Mouse (Mus musculus): ENCODE data around the gene Serpina10. TPM values are rescaled to one million over a fixed set of nuclear protein-coding genes. Genes with fewer than 3 reads are reported as not detected.
"Not testable (repeated sequence)": the region's sequence is repeated elsewhere in the genome, so short reads cannot be mapped to it uniquely, and the experiment has no call there.

Gene Serpina10
- total RNA-seq, 2 experiments from 2014 or later: not detected

- intact Hi-C loops (cut with DNase I): no loop called here
- peak in 1 of 2 experiments; percentile 14 for DNase-seq (ENCODE audit: low spot score in 2 of 2)
Observed at GRCm38 (mm10) chr12:103634430-103634829, 3.2 kb upstream of the Serpina10 start.

DNA sequence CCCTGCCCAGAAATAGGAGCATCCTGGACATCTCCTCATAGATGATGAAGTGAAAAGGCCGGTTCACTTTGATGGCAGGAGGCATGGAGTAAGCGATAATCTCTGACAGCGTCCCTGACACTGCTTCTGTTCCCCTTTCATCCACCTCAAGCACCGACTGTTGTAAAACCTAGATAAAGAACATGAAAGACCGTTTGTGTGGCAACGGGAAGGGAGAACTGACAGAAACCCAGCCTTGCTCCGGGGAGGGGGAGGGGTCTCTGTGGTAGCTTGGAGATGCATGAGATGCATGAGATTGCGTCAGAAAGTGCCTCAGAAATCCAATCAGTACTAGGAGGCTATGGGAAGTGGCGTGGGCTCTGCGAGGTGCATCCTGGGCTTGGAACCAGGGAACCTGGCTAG, 14.4 kb downstream of the Serpina10 start:
- no peak for DNase-seq (ENCODE audit: low spot score in 2 of 2)
- intact Hi-C loops (cut with DNase I): no loop called here

DNA sequence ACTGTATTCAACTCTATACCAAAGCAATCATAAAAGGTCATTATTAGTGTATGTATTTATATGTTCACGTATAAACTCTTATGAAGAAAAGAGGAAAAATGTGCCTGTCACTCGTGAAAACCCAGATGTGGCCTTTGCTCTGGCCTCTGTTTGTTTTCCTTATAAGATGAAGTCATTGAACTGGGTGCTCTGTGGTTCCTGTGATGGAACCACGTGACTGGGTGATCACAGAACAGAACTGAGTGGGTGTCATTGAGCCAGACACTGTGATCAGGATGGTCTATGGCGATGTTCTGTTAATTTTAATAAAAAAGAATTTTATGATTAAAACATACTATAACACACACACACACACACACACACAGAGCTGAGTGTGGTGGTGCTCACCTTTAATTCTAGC, 15.5 kb downstream of the Serpina10 start:
- DNase-seq (ENCODE audit: low spot score in 2 of 2): no peak
- intact Hi-C loops (cut with DNase I): no loop called here

GRCm38 (mm10) chr12:103615141-103615540, 16.1 kb downstream of the Serpina10 start:
- DNase-seq (ENCODE audit: low spot score in 2 of 2): no peak
- intact Hi-C loops (cut with DNase I): no loop called here

DNA sequence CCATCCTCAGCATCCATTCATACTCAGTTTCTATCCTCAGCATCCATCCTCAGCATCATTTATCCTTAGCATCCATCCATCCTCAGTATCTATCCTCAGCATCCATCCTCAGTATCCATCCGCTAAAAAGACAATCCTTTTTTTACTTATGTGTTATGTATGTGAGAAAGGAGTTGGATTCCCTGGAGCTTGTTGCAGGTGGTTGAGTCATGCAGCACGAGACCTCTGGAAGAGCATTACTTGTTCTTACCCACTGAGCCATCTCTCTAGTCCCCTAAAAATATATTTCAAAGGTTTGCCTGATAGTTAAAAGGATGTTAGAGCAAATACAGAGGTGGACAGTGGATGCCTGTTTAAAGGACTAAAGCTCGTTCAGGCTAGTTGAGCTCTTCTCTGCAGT, 29.4 kb downstream of the Serpina10 start:
- DNase-seq (ENCODE audit: low spot score in 2 of 2): peak in 1 of 2 experiments; percentile 7
- intact Hi-C loops (cut with DNase I): no loop called here

DNA sequence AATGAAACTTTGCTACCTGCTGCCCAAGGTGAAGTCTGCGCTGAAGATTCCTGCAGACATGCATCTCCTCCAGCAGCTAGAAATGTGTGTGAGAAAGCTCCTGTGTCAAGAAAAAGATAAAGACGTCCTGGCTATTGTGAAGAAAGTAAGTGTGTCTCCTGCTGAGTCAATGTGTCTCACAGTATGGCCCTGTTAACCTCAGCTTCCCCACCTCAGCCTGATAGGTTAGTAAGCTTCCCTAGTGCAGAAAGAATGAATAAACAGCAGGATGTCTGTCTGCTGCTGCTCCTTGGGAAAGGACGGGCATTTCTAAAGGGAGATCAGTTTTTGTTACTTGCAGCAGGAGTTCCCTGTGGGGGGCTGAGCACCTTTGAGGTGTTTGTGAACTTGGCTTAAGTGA, 30.9 kb downstream of the Serpina10 start:
- intact Hi-C loops (cut with DNase I): no loop called here

DNA sequence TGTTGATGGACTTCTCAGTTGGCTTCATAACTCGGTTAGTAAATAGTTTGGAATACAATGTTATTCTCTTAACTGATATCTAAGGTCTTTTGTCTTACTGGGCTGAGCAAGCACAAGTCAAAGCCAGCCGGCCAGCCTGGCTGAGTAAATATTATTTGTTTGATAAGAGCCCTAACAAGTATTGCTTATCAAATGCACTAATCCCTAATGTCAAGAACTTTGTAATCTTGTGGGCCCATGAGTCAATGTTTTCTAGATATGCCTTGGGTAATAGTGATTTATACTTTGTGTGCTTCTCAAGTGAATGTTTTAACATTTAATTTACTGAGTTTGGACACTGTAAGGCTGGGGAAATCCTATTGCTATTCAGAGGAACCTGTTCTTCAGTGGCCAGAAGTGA, 32.8 kb downstream of the Serpina10 start:
- DNase-seq (ENCODE audit: low spot score in 2 of 2): no peak

More for the DNA sequence above, 30.9 kb downstream of the Serpina10 start:
- no peak for DNase-seq (ENCODE audit: low spot score in 2 of 2)

DNA sequence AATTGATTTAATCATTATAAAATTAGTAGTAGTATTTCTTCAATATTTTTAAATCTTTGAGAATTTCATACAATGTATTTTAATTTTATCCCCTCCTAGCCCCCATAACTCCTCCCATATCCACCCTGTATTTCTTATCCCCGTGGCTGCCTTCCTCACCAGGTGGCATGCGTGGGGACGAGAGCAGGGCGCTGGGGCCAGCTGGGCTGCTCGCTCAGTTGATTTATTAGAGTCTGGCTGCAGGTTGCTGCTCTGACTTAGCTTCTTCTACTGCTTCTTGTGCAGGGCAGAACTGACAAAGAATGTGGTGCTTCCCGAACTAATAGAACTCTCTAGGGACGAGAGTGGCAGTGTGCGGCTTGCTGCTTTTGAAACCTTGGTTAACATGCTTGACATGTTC, 47.5 kb downstream of the Serpina10 start:
- DNase-seq (ENCODE audit: low spot score in 2 of 2): no peak
- intact Hi-C loops (cut with DNase I): no loop called here

More for the DNA sequence above, 32.8 kb downstream of the Serpina10 start:
- intact Hi-C loops (cut with DNase I): no loop called here

GRCm38 (mm10) chr12:103578148-103578547, 53.1 kb downstream of the Serpina10 start:
- DNase-seq (ENCODE audit: low spot score in 2 of 2); intact Hi-C loops (cut with DNase I): not testable (repeated sequence)

DNA sequence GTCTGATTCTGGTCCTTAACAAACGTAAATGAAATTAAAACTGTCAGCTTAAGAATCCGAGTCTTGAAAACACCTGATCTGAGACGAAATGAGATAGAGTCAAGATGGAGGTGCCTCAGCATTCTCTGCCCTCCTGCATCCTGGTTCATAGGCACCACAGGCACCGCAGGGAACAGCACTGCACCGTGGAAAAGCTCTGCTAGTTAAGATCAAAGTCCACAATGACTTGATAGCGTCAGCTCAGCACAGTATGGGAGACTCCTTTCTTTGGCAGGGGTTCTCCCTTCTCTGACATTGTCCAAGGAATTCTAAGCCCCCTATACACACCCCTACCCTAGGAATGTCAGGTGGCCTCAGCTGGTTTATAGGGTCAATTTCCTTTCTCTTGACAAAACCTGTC, 61.6 kb downstream of the Serpina10 start:
- no peak for DNase-seq (ENCODE audit: low spot score in 2 of 2)
- intact Hi-C loops (cut with DNase I): loop anchor here (5.0 kb wide), 1 partner anchor 72 kb away; no protein-coding TSS in a partner anchor

DNA sequence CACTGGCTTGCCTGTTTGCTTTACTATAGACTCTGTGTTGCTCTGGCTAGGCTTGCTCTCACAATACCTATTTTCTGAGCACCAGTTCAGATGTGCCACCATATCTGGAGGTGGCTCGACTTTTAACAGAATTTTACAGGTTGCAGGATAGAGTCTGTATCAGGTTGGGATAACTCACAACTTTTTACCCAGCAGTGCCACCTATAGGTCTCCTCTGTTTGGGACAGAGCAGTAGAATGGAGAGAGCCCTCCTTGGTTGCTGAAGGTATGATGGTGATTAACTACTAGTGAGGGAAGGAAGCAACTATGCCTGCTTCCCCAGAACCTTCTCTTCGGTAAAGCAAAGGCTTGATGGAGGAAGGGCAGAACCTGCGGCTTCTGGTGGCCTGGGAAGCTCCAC, 64.1 kb downstream of the Serpina10 start:
- DNase-seq (ENCODE audit: low spot score in 2 of 2): no peak
- intact Hi-C loops (cut with DNase I): loop anchor here (5.0 kb wide), 1 partner anchor 70 kb away; no protein-coding TSS in a partner anchor

DNA sequence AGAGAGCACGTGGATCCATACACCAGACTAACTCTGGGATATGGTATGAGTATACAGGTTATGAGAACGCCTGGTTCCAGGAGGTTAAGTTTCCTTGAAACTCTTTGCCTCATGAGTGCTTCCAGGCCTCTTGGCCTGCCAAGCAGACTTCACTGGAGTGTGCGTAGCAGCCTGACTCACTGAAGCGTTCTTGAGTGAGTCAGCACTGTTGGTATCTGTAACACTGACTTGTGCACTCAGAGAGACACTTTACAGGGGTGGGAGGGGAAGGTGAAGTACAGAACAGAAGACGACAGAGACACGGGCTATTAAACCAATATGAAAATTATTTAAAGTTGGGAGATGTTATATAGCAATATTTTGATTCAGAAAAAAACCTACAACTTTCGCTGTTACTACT, 66.1 kb downstream of the Serpina10 start:
- intact Hi-C loops (cut with DNase I): loop anchor here (5.0 kb wide), 1 partner anchor 68 kb away; no protein-coding TSS in a partner anchor
- peak; percentile 6 to 14 for DNase-seq (ENCODE audit: low spot score in 2 of 2)

Other genes starting within 250 kb of the Serpina10 start
- 10 to 100 TPM; 32.9 to 42.8 TPM for gene Otub2, start 242.8 kb downstream of the Serpina10 start, total RNA-seq (2021)
- gene 9330161L09Rik, start 223.6 kb downstream of the Serpina10 start, total RNA-seq (2021): 1 to 10 TPM; 2.2 to 2.5 TPM
- gene Ddx24, start 205.6 kb downstream of the Serpina10 start, total RNA-seq (2021): 100 to 1,000 TPM; 213 to 218 TPM
- gene Ifi27, start 197.2 kb downstream of the Serpina10 start, total RNA-seq (2021): 10 to 100 TPM; 48.9 to 51.2 TPM
- gene Ifi27l2a, start 187.8 kb downstream of the Serpina10 start, total RNA-seq (2021): 1 to 10 TPM; 1.4 to 1.5 TPM
- gene Ifi27l2b, start 174.2 kb downstream of the Serpina10 start, total RNA-seq (2021): not detected
- 10 to 100 TPM; 21.5 to 23.4 TPM for gene Ppp4r4, start 99.2 kb downstream of the Serpina10 start, total RNA-seq (2021)
- not detected for gene Serpina6, start 25.8 kb upstream of the Serpina10 start, total RNA-seq (2021)
- not detected for gene Serpina16, start 44.7 kb upstream of the Serpina10 start, total RNA-seq (2021)
- gene Serpina1f, start 64.1 kb upstream of the Serpina10 start, total RNA-seq (2021): not detected
- not detected for gene Serpina1d, start 142.1 kb upstream of the Serpina10 start, total RNA-seq (2021)
- not detected for gene Serpina1b, start 198.9 kb upstream of the Serpina10 start, total RNA-seq (2021)
- gene Serpina1a, start 232.1 kb upstream of the Serpina10 start, total RNA-seq (2021): not detected